Mouse (Mus musculus): ENCODE data around the gene Zic5. TPM values are rescaled to one million over a fixed set of nuclear protein-coding genes. Genes with fewer than 3 reads are reported as not detected.

Gene Zic5
- polyA plus RNA-seq, 1 experiment from 2014 or later = not detected

- TF ChIP-seq CTCF (IDR thresholded peaks at IDR 0.05; ENCODE audit: low read depth) (no peak), EP300 (optimal IDR thresholded peaks at IDR 0.05) (no peak)
- Histone ChIP-seq H3K9ac (ENCODE audit: low read length) (no peak overlapping the region), H3K9me3 (ENCODE audit: control insufficient read depth, low read length) (no peaks in the 10 kb centered on the region), H3K27ac (replicated peaks) (no peak overlapping the region), H3K4me3 (ENCODE audit: low read depth, low read length) (peak overlapping the region; percentile 33; the same call in 1 of the 2 replicates), H3K27me3 (ENCODE audit: control insufficient read depth, insufficient read depth, low read length) (peaks cover 17% of the 10 kb centered on the region; the same call in 1 of the 2 replicates), H3K4me1 (replicated peaks; ENCODE audit: control insufficient read depth, insufficient read depth) (no peaks in the 10 kb centered on the region), H3K36me3 (ENCODE audit: control insufficient read depth, insufficient read depth, low read length) (no peaks in the 10 kb centered on the region), H3K4me2 (replicated peaks; ENCODE audit: low read depth) (peak overlapping the region; percentile 55; the same call in 1 of the 2 replicates)
- ATAC-seq (ENCODE audit: low FRiP score, low TSS enrichment) (no peak), DNase-seq (ENCODE audit: low spot score) (no peak)
- WGBS = 9% methylated on average over 29 of the region's 29 CpGs
These were observed 15.6 kb downstream of the Zic5 start for GRCm38 (mm10) chr14:122449601-122450495.

GRCm38 (mm10) chr14:122436850-122437249, 28.6 kb downstream of the Zic5 start:
- H3K9ac ChIP-seq (ENCODE audit: low read length) = no peak overlapping the region
- no peak for ATAC-seq (ENCODE audit: low FRiP score, low TSS enrichment)
- H3K36me3 ChIP-seq (ENCODE audit: control insufficient read depth, insufficient read depth, low read length) = no peaks in the 10 kb centered on the region
- 67% methylated on average over 10 of the region's 10 CpGs for WGBS
- no peaks in the 10 kb centered on the region for H3K27me3 ChIP-seq (ENCODE audit: control insufficient read depth, insufficient read depth, low read length)
- no peak overlapping the region for H3K4me3 ChIP-seq (ENCODE audit: low read depth, low read length)
- no peaks in the 10 kb centered on the region for H3K9me3 ChIP-seq (ENCODE audit: control insufficient read depth, low read length)
- H3K4me1 ChIP-seq (replicated peaks; ENCODE audit: control insufficient read depth, insufficient read depth) = no peaks in the 10 kb centered on the region
- H3K4me2 ChIP-seq (replicated peaks; ENCODE audit: low read depth) = no peak overlapping the region
- TF ChIP-seq EP300 (optimal IDR thresholded peaks at IDR 0.05) (no peak), CTCF (IDR thresholded peaks at IDR 0.05; ENCODE audit: low read depth) (no peak)
- no peak overlapping the region for H3K27ac ChIP-seq (replicated peaks)
- no peak for DNase-seq (ENCODE audit: low spot score)

GRCm38 (mm10) chr14:122434039-122434438, 31.4 kb downstream of the Zic5 start:
- TF ChIP-seq CTCF (IDR thresholded peaks at IDR 0.05; ENCODE audit: low read depth) = no peak
- TF ChIP-seq EP300 (optimal IDR thresholded peaks at IDR 0.05) = no peak
- ATAC-seq (ENCODE audit: low FRiP score, low TSS enrichment) = no peak
- no peaks in the 10 kb centered on the region for H3K9me3 ChIP-seq (ENCODE audit: control insufficient read depth, low read length)
- no peaks in the 10 kb centered on the region for H3K36me3 ChIP-seq (ENCODE audit: control insufficient read depth, insufficient read depth, low read length)
- H3K27me3 ChIP-seq (ENCODE audit: control insufficient read depth, insufficient read depth, low read length) = no peaks in the 10 kb centered on the region
- no peak overlapping the region for H3K9ac ChIP-seq (ENCODE audit: low read length)
- 86% methylated on average over 10 of the region's 10 CpGs for WGBS
- H3K4me3 ChIP-seq (ENCODE audit: low read depth, low read length) = no peak overlapping the region
- H3K4me1 ChIP-seq (replicated peaks; ENCODE audit: control insufficient read depth, insufficient read depth) = no peaks in the 10 kb centered on the region
- H3K4me2 ChIP-seq (replicated peaks; ENCODE audit: low read depth) = no peak overlapping the region
- H3K27ac ChIP-seq (replicated peaks) = no peak overlapping the region
- no peak for DNase-seq (ENCODE audit: low spot score)

- H3K4me1 ChIP-seq (replicated peaks; ENCODE audit: control insufficient read depth, insufficient read depth) = no peaks in the 10 kb centered on the region
- no peak overlapping the region for H3K9ac ChIP-seq (ENCODE audit: low read length)
- H3K27ac ChIP-seq (replicated peaks) = no peak overlapping the region
- ATAC-seq (ENCODE audit: low FRiP score, low TSS enrichment) = no peak
- 48% methylated on average over 3 of the region's 3 CpGs for WGBS
- H3K9me3 ChIP-seq (ENCODE audit: control insufficient read depth, low read length) = no peaks in the 10 kb centered on the region
- no peak overlapping the region for H3K4me2 ChIP-seq (replicated peaks; ENCODE audit: low read depth)
- no peak overlapping the region for H3K4me3 ChIP-seq (ENCODE audit: low read depth, low read length)
- TF ChIP-seq CTCF (IDR thresholded peaks at IDR 0.05; ENCODE audit: low read depth) = no peak
- TF ChIP-seq EP300 (optimal IDR thresholded peaks at IDR 0.05) = no peak
- H3K27me3 ChIP-seq (ENCODE audit: control insufficient read depth, insufficient read depth, low read length) = no peaks in the 10 kb centered on the region
- no peak for DNase-seq (ENCODE audit: low spot score)
- H3K36me3 ChIP-seq (ENCODE audit: control insufficient read depth, insufficient read depth, low read length) = no peaks in the 10 kb centered on the region
These were observed 32.9 kb downstream of the Zic5 start for GRCm38 (mm10) chr14:122432558-122432957.

DNA sequence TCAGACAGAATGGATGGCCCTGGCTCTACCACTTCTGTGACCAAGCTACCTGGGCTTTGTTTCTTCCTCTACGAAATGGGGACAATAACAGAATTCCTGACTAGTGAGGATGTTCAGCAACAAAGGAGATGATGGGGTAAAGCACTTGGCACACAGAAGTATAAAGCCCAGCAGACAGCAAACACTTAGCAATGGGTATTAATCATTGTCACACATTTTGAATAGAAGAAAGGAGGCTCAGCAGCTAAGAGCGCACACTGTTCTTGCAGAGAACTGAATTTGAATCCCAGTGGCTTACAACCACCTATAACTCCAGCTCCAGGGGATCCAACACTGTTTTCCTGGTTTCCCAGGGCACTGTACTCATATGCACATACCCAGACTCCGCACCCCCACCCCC, 37.8 kb downstream of the Zic5 start:
- DNase-seq (ENCODE audit: low spot score) = no peak
- H3K27ac ChIP-seq (replicated peaks) = no peak overlapping the region
- H3K36me3 ChIP-seq (ENCODE audit: control insufficient read depth, insufficient read depth, low read length) = no peaks in the 10 kb centered on the region
- no peaks in the 10 kb centered on the region for H3K4me1 ChIP-seq (replicated peaks; ENCODE audit: control insufficient read depth, insufficient read depth)
- 71% methylated on average over 3 of the region's 3 CpGs for WGBS
- H3K4me2 ChIP-seq (replicated peaks; ENCODE audit: low read depth) = no peak overlapping the region
- no peak overlapping the region for H3K9ac ChIP-seq (ENCODE audit: low read length)
- H3K9me3 ChIP-seq (ENCODE audit: control insufficient read depth, low read length) = no peaks in the 10 kb centered on the region
- TF ChIP-seq EP300 (optimal IDR thresholded peaks at IDR 0.05) (no peak), CTCF (IDR thresholded peaks at IDR 0.05; ENCODE audit: low read depth) (no peak)
- ATAC-seq (ENCODE audit: low FRiP score, low TSS enrichment) = no peak
- H3K4me3 ChIP-seq (ENCODE audit: low read depth, low read length) = no peak overlapping the region
- H3K27me3 ChIP-seq (ENCODE audit: control insufficient read depth, insufficient read depth, low read length) = no peaks in the 10 kb centered on the region

DNA sequence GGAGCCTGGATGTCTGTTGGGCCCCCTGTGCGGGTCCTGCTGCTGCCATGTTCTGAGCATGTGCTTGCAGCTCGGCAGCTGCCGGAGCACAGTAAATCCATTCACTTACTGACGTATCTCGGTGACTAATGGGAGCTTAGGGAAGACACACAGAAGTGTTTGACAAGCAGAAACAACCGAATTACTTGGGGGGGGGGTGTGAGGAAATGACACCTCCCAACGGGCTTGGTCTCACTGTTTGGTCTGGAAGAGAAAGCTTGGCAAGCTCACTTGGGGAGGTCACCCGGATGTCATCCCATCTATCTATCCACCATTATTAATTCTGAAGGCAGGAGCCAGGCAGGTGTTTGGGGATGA, 38.3 kb downstream of the Zic5 start:
- DNase-seq (ENCODE audit: low spot score) = no peak
- WGBS = 26% methylated on average over 8 of the region's 8 CpGs
- no peak overlapping the region for H3K9ac ChIP-seq (ENCODE audit: low read length)
- no peaks in the 10 kb centered on the region for H3K36me3 ChIP-seq (ENCODE audit: control insufficient read depth, insufficient read depth, low read length)
- TF ChIP-seq CTCF (IDR thresholded peaks at IDR 0.05; ENCODE audit: low read depth) (no peak), EP300 (optimal IDR thresholded peaks at IDR 0.05) (no peak)
- H3K9me3 ChIP-seq (ENCODE audit: control insufficient read depth, low read length) = no peaks in the 10 kb centered on the region
- H3K4me1 ChIP-seq (replicated peaks; ENCODE audit: control insufficient read depth, insufficient read depth) = no peaks in the 10 kb centered on the region
- H3K4me2 ChIP-seq (replicated peaks; ENCODE audit: low read depth) = no peak overlapping the region
- no peak overlapping the region for H3K27ac ChIP-seq (replicated peaks)
- no peak overlapping the region for H3K4me3 ChIP-seq (ENCODE audit: low read depth, low read length)
- no peak for ATAC-seq (ENCODE audit: low FRiP score, low TSS enrichment)
- no peaks in the 10 kb centered on the region for H3K27me3 ChIP-seq (ENCODE audit: control insufficient read depth, insufficient read depth, low read length)

Data from stomach, postnatal 0 days (tissue).